Mouse (Mus musculus): ENCODE results near the gene Hspg2.

GRCm38 (mm10) chr4:137477611-137478010, 9.0 kb downstream of the Hspg2 start:
- no peak for TF ChIP-seq CTCF (IDR thresholded peaks at IDR 0.05; ENCODE audit: low read depth, low read length)
- no peak for TF ChIP-seq TAL1 (conservative IDR thresholded peaks at IDR 0.05; ENCODE audit: low read depth, low read length)
- no peak for TF ChIP-seq POLR2AphosphoS5 (IDR thresholded peaks at IDR 0.05; ENCODE audit: insufficient replicate concordance, low read depth, low read length)
- no peak for TF ChIP-seq GATA1 (IDR thresholded peaks at IDR 0.05; ENCODE audit: borderline replicate concordance, low read length)
